Mouse (Mus musculus): ENCODE data around the gene Adgrg6. TPM values are rescaled to one million over a fixed set of nuclear protein-coding genes. Genes with fewer than 3 reads are reported as not detected.

Gene Adgrg6
- 0.29 and 1.4 TPM in 2 replicates for polyA plus RNA-seq (2012; ENCODE audit: low replicate concordance)

DNA sequence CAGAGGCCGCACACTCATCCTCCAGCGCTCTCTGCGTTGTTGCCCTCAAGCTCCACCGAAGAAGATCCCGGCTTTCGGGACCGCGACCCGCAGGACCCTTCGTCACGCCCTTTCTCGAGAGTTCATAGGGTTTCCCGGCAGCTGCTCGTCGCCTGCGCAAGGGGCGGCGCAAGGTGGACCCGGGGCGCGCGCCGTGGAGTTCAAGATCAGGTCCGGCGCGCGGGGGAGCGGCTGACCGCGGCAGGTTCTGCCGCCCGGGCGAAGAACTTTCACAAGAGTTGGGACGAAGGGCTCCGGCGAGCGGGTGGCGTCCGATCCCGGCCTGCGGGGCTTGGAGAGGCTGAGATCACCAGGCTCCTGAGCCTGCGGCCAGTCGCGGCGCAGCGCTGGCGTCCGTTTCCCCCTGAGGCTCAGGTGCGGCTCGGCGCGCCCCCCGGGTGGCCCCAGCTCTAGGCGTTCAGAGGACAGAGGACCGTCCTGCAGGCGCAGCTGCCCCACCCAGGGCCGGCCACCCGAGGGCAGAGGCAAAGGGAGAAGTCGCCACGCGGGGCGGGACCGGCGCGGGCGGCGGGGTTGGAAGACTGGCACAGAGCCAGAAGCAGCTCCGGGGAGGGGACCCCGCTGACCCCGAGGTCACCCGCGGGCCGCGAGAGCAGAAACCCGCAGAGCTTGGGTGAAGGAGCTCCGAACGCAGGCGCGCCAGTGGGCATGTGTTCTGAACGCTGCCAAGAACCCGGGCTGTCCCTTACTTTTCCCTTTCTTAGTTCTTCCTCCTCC is at the start of gene Adgrg6:
Gene Adgrg6 (minus strand): TSS at position 719 of the 777 bp plus-strand sequence.

Other genes starting within 250 kb of the Adgrg6 start
- gene Vta1, start 159.9 kb upstream of the Adgrg6 start, polyA plus RNA-seq (2012; ENCODE audit: low replicate concordance) = 6.2 and 12.9 TPM in 2 replicates
- gene Nmbr, start 159.9 kb upstream of the Adgrg6 start, polyA plus RNA-seq (2012; ENCODE audit: low replicate concordance) = not detected in 2 replicates
- not detected in 2 replicates for gene Gje1, start 172.6 kb upstream of the Adgrg6 start, polyA plus RNA-seq (2012; ENCODE audit: low replicate concordance)

All from hematopoietic multipotent progenitor cell, adult 10-12 weeks (in vitro differentiated cells).